ENCODE assay signal across 8 mouse cellular contexts in the genomic region with DNA sequence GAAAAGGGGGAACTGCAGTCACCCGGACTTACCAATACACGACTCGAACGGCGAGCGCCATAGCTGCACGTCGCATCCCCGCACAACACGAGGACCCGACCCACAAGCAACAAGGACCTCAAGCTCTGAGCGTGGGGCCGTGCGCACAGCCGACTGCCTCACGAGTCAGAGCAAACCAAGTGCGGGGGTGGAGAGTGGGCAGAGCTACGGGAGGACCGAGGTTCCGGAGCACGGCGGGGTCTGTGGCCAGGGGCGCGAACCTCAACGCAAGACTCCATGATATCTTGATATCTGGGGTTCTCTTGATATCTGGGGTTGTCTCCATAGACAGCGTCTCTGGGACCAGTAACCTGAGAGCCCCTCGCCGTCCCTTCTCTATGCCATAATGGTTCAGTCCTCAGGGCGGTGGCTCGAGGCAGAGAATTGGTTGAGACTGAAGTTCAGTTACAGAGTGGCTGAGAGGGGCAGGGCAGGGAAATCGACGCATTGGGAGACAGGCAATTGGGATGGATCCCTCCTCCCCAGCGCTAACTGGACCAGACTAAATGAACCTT. TPM values are rescaled to one million over a fixed set of nuclear protein-coding genes. Genes with fewer than 3 reads are reported as not detected.
DNase-seq lines count a peak whose midpoint lies in the region; ATAC-seq lines count a peak whose summit lies in the region.

A gene (minus strand): TSS at position 183 of the 554 bp plus-strand sequence.

- peak within 1 kb of the TSS; percentile 91 for H3K4me2 ChIP-seq in hindbrain, embryonic 16.5 days (ENCODE audit: low read length)

- H3K9ac ChIP-seq in hindbrain, embryonic 16.5 days (ENCODE audit: low read depth, low read length), result peak within 1 kb of the TSS; percentile 61

- 0% methylated on average over 33 of the region's 33 CpGs for WGBS in hindbrain, embryonic 16.5 days
- WGBS in macrophage (ENCODE audit: missing documents), result 2% methylated on average over 33 of the region's 33 CpGs

- ATAC-seq in hindbrain, embryonic 16.5 days, result peak; percentile 96

- peaks cover 16% of the 10 kb centered on the region for H3K36me3 ChIP-seq in hindbrain, embryonic 16.5 days (ENCODE audit: control insufficient read depth, insufficient read depth, low read length)
- H3K36me3 ChIP-seq in macrophage (ENCODE audit: inconsistent target), result peaks cover 23% of the 10 kb centered on the region

- DNase-seq in T-cell, adult 2 months (ENCODE audit: low spot score), result peak; percentile 92
- DNase-seq in cerebellum, postnatal 36 days, result peak; percentile 92 to 93
- DNase-seq in gastrocnemius, adult 18-20 months (ENCODE audit: low spot score), result peak; percentile 93
- DNase-seq in left cerebral cortex, adult 18-20 months (ENCODE audit: low spot score in 2 of 2), result peak; percentile 86 to 93
- peak; percentile 93 for DNase-seq in right cerebral cortex, adult 18-20 months
- DNase-seq in urinary bladder, postnatal 10 days (ENCODE audit: low spot score), result peak; percentile 62

- no peaks in the 10 kb centered on the region for H3K27me3 ChIP-seq in hindbrain, embryonic 16.5 days (replicated peaks; ENCODE audit: control insufficient read depth, insufficient read depth, low read length)

- H3K4me1 ChIP-seq in hindbrain, embryonic 16.5 days (ENCODE audit: control insufficient read depth, insufficient read depth, low read depth, low read length), result peaks cover 20% of the 10 kb centered on the region

- H3K27ac ChIP-seq in hindbrain, embryonic 16.5 days (ENCODE audit: low read depth, low read length), result peak within 1 kb of the TSS; percentile 91
- H3K27ac ChIP-seq in macrophage, result peak within 1 kb of the TSS; percentile 91

- H3K79me2 ChIP-seq in macrophage (ENCODE audit: inconsistent target), result peaks cover 32% of the 10 kb centered on the region

- H3K4me3 ChIP-seq in hindbrain, embryonic 16.5 days (ENCODE audit: low read length), result peak within 1 kb of the TSS; percentile 55
- peak within 1 kb of the TSS; percentile 97 for H3K4me3 ChIP-seq in macrophage (ENCODE audit: inconsistent target)

- H3K9me3 ChIP-seq in hindbrain, embryonic 16.5 days (ENCODE audit: control insufficient read depth, low read length), result no peaks in the 10 kb centered on the region

RNA-seq across cellular contexts. Expression of the gene that starts here (rescaled TPM):
- total RNA-seq in gastrocnemius, adult 18-20 months (2021), result 1,000 to 10,000 TPM; 1,514 to 1,837 TPM
- 1,540 and 1,671 TPM in 2 replicates for polyA plus RNA-seq in hindbrain, embryonic 16.5 days (2015; fragmentation: Nextera tagmentation; extraction: Ambion mirVana)
- 1,000 to 10,000 TPM; 1,080 TPM for total RNA-seq in left cerebral cortex, adult 18-20 months (2021)
- 100 to 1,000 TPM in 7 of 26 experiments, 10 to 100 TPM in 19; 10.2 to 133 (median 72.8) TPM for total RNA-seq in macrophage (2018; cell fraction: chromatin; rRNA removed)
- total RNA-seq in macrophage (2018; cell fraction: cytosol; rRNA removed), result 1,000 to 10,000 TPM in 7 of 26 experiments, 100 to 1,000 TPM in 19; 301 to 1,193 (median 628) TPM
- 100 to 1,000 TPM in 18 of 26 experiments, 10 to 100 TPM in 8; 45.8 to 468 (median 200) TPM for total RNA-seq in macrophage (2018; cell fraction: nucleus; rRNA removed)
- 198 to 402 TPM (median 262 TPM) in 3 replicates for polyA plus RNA-seq in macrophage (2018)

Comparison
In these comparisons a context has a peak if more than half of its experiments do, and no peak if none do; other contexts are left out.
1. Peak in every context shown above with its lines: DNase-seq, ATAC-seq, H3K4me3 ChIP-seq and H3K27ac ChIP-seq.